Mouse (Mus musculus): ENCODE measurements around the gene Prok1.

The Prok1 gene

DNA sequence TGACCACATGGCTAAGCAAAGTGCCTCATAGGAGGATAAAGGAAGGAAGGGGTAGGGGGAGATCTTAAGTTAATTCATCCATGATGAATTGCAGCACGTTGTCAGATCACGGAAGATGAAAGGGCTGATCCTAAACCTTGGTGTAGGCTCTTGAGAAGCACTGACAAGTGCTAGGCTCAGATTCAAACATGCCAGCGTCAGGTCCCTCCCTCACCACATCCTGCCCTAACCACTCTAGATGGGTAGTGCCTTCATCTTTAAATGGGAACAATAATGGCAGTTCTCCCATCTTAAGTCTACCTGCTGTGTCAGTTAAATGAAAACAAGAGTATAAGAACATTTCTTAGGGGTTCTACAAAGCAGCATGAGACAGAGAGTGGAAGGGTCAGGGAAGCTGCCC, 53.9 kb downstream of the Prok1 start:
- no peak for DNase-seq (ENCODE audit: low spot score)

DNA sequence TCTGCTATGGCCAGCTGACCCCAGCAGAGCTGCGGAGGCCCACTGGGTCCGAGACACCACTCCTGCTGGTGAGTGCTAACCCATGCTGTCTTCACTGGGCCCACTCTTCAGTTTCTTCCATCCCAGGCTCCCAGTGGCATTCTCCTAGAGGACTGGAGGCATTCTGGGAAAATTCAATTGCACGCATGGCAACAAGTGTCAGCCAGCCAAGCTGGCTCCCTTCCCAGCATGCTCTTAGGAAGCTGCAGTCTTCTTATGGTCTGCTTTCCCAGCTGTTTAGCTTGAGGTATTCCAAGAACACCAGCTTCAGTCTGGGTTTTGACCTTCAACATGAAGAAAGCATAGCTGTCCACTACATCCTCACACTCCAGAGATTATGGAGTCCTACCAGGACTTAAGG, 56.3 kb downstream of the Prok1 start:
- no peak for DNase-seq (ENCODE audit: low spot score)
